9 mouse cellular contexts compared by ENCODE assay signal in genomic region chr17:36836427-36836812, GRCm38 (mm10). TPM values are rescaled to one million over a fixed set of nuclear protein-coding genes. Genes with fewer than 3 reads are reported as not detected.
DNase-seq lines count a peak whose midpoint lies in the region; ATAC-seq and TF ChIP-seq lines count a peak whose summit lies in the region.
"Had no signal": no experiment of that assay in that cellular context is flagged by ENCODE, and none has a peak within 500 bp of the region (broad histone marks: within the 10 kb centered on the region; RNA-seq: fewer than 3 reads in every experiment).

No protein-coding gene starts in this region.

- H3K27me3 ChIP-seq in cerebellum, adult 2 months (ENCODE audit: control insufficient read depth, insufficient read depth, low read length): no peaks in the 10 kb centered on the region
- no peaks in the 10 kb centered on the region for H3K27me3 ChIP-seq in testis, adult 2 months (ENCODE audit: control insufficient read depth, insufficient read depth, low read length)
- H3K27me3 ChIP-seq in liver, embryonic 11.5 days (replicated peaks; ENCODE audit: control insufficient read depth, insufficient read depth, low read length): no peaks in the 10 kb centered on the region
- no peaks in the 10 kb centered on the region for H3K27me3 ChIP-seq in stomach, embryonic 14.5 days (ENCODE audit: control insufficient read depth, insufficient read depth, low read length)

- no peak for TF ChIP-seq POLR2A in cerebellum, adult 2 months (IDR thresholded peaks at IDR 0.05; ENCODE audit: borderline replicate concordance, insufficient read depth, low read length)
- TF ChIP-seq POLR2A in testis, adult 2 months (IDR thresholded peaks at IDR 0.05; ENCODE audit: control insufficient read depth, low read depth, low read length): no peak

- TF ChIP-seq CTCF in cerebellum, adult 2 months (IDR thresholded peaks at IDR 0.05; ENCODE audit: borderline replicate concordance, insufficient read depth, low read depth, low read length): no peak
- no peak for TF ChIP-seq CTCF in testis, adult 2 months (IDR thresholded peaks at IDR 0.05; ENCODE audit: control insufficient read depth, insufficient read depth, insufficient replicate concordance, low read depth, low read length)

- no peaks in the 10 kb centered on the region for H3K36me3 ChIP-seq in testis, adult 2 months (ENCODE audit: control insufficient read depth, insufficient read depth, low read length)
- H3K36me3 ChIP-seq in liver, embryonic 11.5 days (ENCODE audit: control insufficient read depth, insufficient read depth, low read length): no peaks in the 10 kb centered on the region
- no peaks in the 10 kb centered on the region for H3K36me3 ChIP-seq in stomach, embryonic 14.5 days (ENCODE audit: control insufficient read depth, insufficient read depth, low read length)

- no peaks in the 10 kb centered on the region for H3K9me3 ChIP-seq in liver, embryonic 11.5 days (ENCODE audit: control insufficient read depth, low read length)
- no peaks in the 10 kb centered on the region for H3K9me3 ChIP-seq in stomach, embryonic 14.5 days (ENCODE audit: control insufficient read depth, low read depth, low read length)

- H3K27ac ChIP-seq in cerebellum, adult 2 months (ENCODE audit: insufficient read depth, low read length): peak overlapping the region; percentile 70
- peak overlapping the region; percentile 71 for H3K27ac ChIP-seq in testis, adult 2 months (ENCODE audit: control insufficient read depth, insufficient read depth, low read depth, low read length)
- peak overlapping the region; percentile 75 for H3K27ac ChIP-seq in liver, embryonic 11.5 days (ENCODE audit: low read depth, low read length)
- H3K27ac ChIP-seq in stomach, embryonic 14.5 days (ENCODE audit: low read length): peak overlapping the region; percentile 97

- no peak for DNase-seq in cerebellum, adult 2 months
- no peak for DNase-seq in cerebellum, postnatal 10 days
- no peak for DNase-seq in testis, postnatal 14 days (ENCODE audit: low spot score)
- DNase-seq in liver, embryonic 11.5 days (ENCODE audit: low spot score): peak; percentile 38
- no peak for DNase-seq in ovary, postnatal 10 days (ENCODE audit: low spot score)
- no peak for DNase-seq in frontal cortex, postnatal 10 days (ENCODE audit: low spot score in 2 of 2)

- H3K4me3 ChIP-seq in cerebellum, adult 2 months (replicated peaks; ENCODE audit: insufficient read depth, low read depth, low read length): peak overlapping the region; percentile 89
- H3K4me3 ChIP-seq in testis, adult 2 months (ENCODE audit: control insufficient read depth, low read depth, low read length): peak overlapping the region; percentile 81
- H3K4me3 ChIP-seq in liver, embryonic 11.5 days (ENCODE audit: low read depth, low read length): peak overlapping the region; percentile 66
- peak overlapping the region; percentile 72 for H3K4me3 ChIP-seq in stomach, embryonic 14.5 days (ENCODE audit: low read depth, low read length)

- peaks cover 7% of the 10 kb centered on the region for H3K4me1 ChIP-seq in cerebellum, adult 2 months (ENCODE audit: control insufficient read depth, insufficient read depth, low read length)
- peaks cover 6% of the 10 kb centered on the region for H3K4me1 ChIP-seq in testis, adult 2 months (ENCODE audit: control insufficient read depth, insufficient read depth, low read length)
- H3K4me1 ChIP-seq in liver, embryonic 11.5 days (replicated peaks; ENCODE audit: control insufficient read depth, insufficient read depth, low read length): no peaks in the 10 kb centered on the region; the same call in 1 of the 2 replicates
- peaks cover 11% of the 10 kb centered on the region; the same call in 1 of the 2 replicates for H3K4me1 ChIP-seq in stomach, embryonic 14.5 days (ENCODE audit: control insufficient read depth, insufficient read depth, low read length)

- WGBS in cerebellum, adult 2 months: 26% methylated on average over 3 of the region's 3 CpGs
- 14% methylated on average over 3 of the region's 3 CpGs for WGBS in liver, embryonic 11.5 days
- 17% methylated on average over 3 of the region's 3 CpGs for WGBS in stomach, embryonic 14.5 days

- peak overlapping the region; percentile 49; the same call in 1 of the 2 replicates for H3K9ac ChIP-seq in liver, embryonic 11.5 days (ENCODE audit: low read depth, low read length)
- 0 out of 2 replicates have a peak overlapping the region, but pooled peaks have one; percentile 19 for H3K9ac ChIP-seq in stomach, embryonic 14.5 days (replicated peaks; ENCODE audit: low read depth, low read length)

- peak overlapping the region; percentile 87 for H3K4me2 ChIP-seq in liver, embryonic 11.5 days
- H3K4me2 ChIP-seq in stomach, embryonic 14.5 days (replicated peaks; ENCODE audit: low read depth, low read length): peak overlapping the region; percentile 52

- ATAC-seq in liver, embryonic 11.5 days (replicated peaks; ENCODE audit: low FRiP score): peak; percentile 6; the same call in 1 of the 2 replicates
- peak; percentile 2; the same call in 1 of the 2 replicates for ATAC-seq in stomach, embryonic 14.5 days (ENCODE audit: insufficient number of reproducible peaks, insufficient read depth, low FRiP score, low read depth)

RNA-seq across cellular contexts. Expression of gene Trim26, which starts 0.5 kb away (rescaled TPM):
- polyA plus RNA-seq in cerebellum, adult 2 months (2012; rRNA removed): 29.4 and 29.9 TPM in 2 replicates
- polyA plus RNA-seq in testis, adult 2 months (2012; rRNA removed): 18.5 and 22.0 TPM in 2 replicates
- polyA plus RNA-seq in liver, embryonic 11.5 days (2014; fragmentation: Nextera tagmentation; extraction: Ambion mirVana): 16.6 and 20.7 TPM in 2 replicates
- polyA plus RNA-seq in stomach, embryonic 14.5 days (2014; fragmentation: Nextera tagmentation; extraction: Ambion mirVana): 38.0 and 42.7 TPM in 2 replicates

RNA-seq across cellular contexts. Expression of gene H2-M10.6, which starts 24.4 kb away (rescaled TPM):
- polyA plus RNA-seq in cerebellum, adult 2 months (2012; rRNA removed): not detected in 2 replicates
- not detected in 2 replicates for polyA plus RNA-seq in testis, adult 2 months (2012; rRNA removed)
- not detected in 2 replicates for polyA plus RNA-seq in liver, embryonic 11.5 days (2014; fragmentation: Nextera tagmentation; extraction: Ambion mirVana)
- polyA plus RNA-seq in stomach, embryonic 14.5 days (2014; fragmentation: Nextera tagmentation; extraction: Ambion mirVana): not detected in 2 replicates
- polyA plus RNA-seq: frontal cortex, adult 2 months had no signal

RNA-seq across cellular contexts. Expression of gene Trim15, which starts 30.6 kb away (rescaled TPM):
- polyA plus RNA-seq in cerebellum, adult 2 months (2012; rRNA removed): 0.14 and 0.15 TPM in 2 replicates
- not detected in 2 replicates for polyA plus RNA-seq in testis, adult 2 months (2012; rRNA removed)
- 0.18 and 0.29 TPM in 2 replicates for polyA plus RNA-seq in liver, embryonic 11.5 days (2014; fragmentation: Nextera tagmentation; extraction: Ambion mirVana)
- polyA plus RNA-seq in stomach, embryonic 14.5 days (2014; fragmentation: Nextera tagmentation; extraction: Ambion mirVana): 0.13 and 0.74 TPM in 2 replicates

RNA-seq across cellular contexts. Expression of gene Trim10, which starts 33.0 kb away (rescaled TPM):
- 0.06 and 0.13 TPM in 2 replicates for polyA plus RNA-seq in cerebellum, adult 2 months (2012; rRNA removed)
- 0.04 TPM in 1 of 2 replicates, not detected in the other for polyA plus RNA-seq in testis, adult 2 months (2012; rRNA removed)
- 70.1 and 81.4 TPM in 2 replicates for polyA plus RNA-seq in liver, embryonic 11.5 days (2014; fragmentation: Nextera tagmentation; extraction: Ambion mirVana)
- polyA plus RNA-seq in stomach, embryonic 14.5 days (2014; fragmentation: Nextera tagmentation; extraction: Ambion mirVana): 1.5 and 2.0 TPM in 2 replicates

RNA-seq across cellular contexts. Expression of gene Trim40, which starts 53.5 kb away (rescaled TPM):
- polyA plus RNA-seq in cerebellum, adult 2 months (2012; rRNA removed): 0.07 TPM in 1 of 2 replicates, not detected in the other
- polyA plus RNA-seq in testis, adult 2 months (2012; rRNA removed): not detected in 2 replicates
- polyA plus RNA-seq in liver, embryonic 11.5 days (2014; fragmentation: Nextera tagmentation; extraction: Ambion mirVana): not detected in 2 replicates
- not detected in 2 replicates for polyA plus RNA-seq in stomach, embryonic 14.5 days (2014; fragmentation: Nextera tagmentation; extraction: Ambion mirVana)
